Mouse (Mus musculus) C2C12 (cell line): ENCODE measurements around the gene Adh4.

Source experiments
- CTCF ChIP-seq: IDR thresholded peaks from one replicate; pipeline ENCODE4 v1.5.1; 2011; ENCODE audit not compliant: control insufficient read depth, insufficient read depth, insufficient read length
- MAX ChIP-seq: IDR thresholded peaks from one replicate; pipeline ENCODE4 v1.6.1; 2011; ENCODE audit warnings: mild to moderate bottlenecking, control low read depth
- USF1 ChIP-seq: IDR thresholded peaks from one replicate; pipeline ENCODE4 v1.6.1; 2011; ENCODE audit warnings: low read depth, mild to moderate bottlenecking, control low read depth, moderate library complexity

DNA sequence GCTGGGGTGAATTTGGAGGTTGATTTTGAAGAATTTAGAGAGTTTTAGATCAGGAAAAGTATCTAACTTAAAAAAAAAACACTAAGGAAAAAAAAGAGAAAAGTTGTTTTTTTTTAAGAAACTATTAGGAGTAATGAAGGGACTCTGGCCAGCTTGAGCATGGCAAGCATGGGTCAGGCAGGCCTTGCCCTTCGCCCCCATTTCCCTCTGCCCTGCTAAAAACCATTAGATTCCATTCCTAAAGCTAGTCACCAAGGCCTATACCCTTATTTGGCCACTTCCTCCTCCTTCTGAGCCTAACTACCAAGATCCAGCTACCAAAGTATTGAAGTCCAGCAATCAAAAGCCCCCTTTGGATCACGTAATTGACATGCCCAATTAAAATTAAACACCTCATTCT lies 49.1 kb upstream of the Adh4 start:
- TF ChIP-seq CTCF (no peak), MAX (no peak), USF1 (no peak)
